Mouse (Mus musculus): ENCODE data around the gene Prf1. TPM values are rescaled to one million over a fixed set of nuclear protein-coding genes. Genes with fewer than 3 reads are reported as not detected.

Gene Prf1
- polyA plus RNA-seq, 1 experiment from 2014 or later, result not detected

- Histone ChIP-seq H3K9ac (ENCODE audit: low read depth, low read length) (no peak overlapping the region), H3K36me3 (ENCODE audit: control insufficient read depth, insufficient read depth) (no peaks in the 10 kb centered on the region; the same call in 1 of the 2 replicates), H3K4me2 (replicated peaks; ENCODE audit: low read depth) (no peak overlapping the region), H3K4me1 (replicated peaks; ENCODE audit: control insufficient read depth, insufficient read depth, low read length) (no peaks in the 10 kb centered on the region; the same call in 1 of the 2 replicates), H3K4me3 (ENCODE audit: low read depth, low read length) (no peak overlapping the region), H3K27ac (ENCODE audit: low read depth, low read length) (no peak overlapping the region), H3K27me3 (replicated peaks; ENCODE audit: control insufficient read depth, insufficient read depth, low read length) (no peaks in the 10 kb centered on the region), H3K9me3 (ENCODE audit: control insufficient read depth) (no peaks in the 10 kb centered on the region)
- TF ChIP-seq CTCF (IDR thresholded peaks at IDR 0.05; ENCODE audit: low read depth), result no peak
- 75% methylated on average over 10 of the region's 10 CpGs for WGBS
- ATAC-seq, result no peak
These were observed 29.9 kb downstream of the Prf1 start for GRCm38 (mm10) chr10:61327545-61327944.

- no peaks in the 10 kb centered on the region for H3K9me3 ChIP-seq (ENCODE audit: control insufficient read depth)
- H3K36me3 ChIP-seq (ENCODE audit: control insufficient read depth, insufficient read depth), result no peaks in the 10 kb centered on the region
- ATAC-seq, result no peak
- TF ChIP-seq CTCF (IDR thresholded peaks at IDR 0.05; ENCODE audit: low read depth), result no peak
- H3K9ac ChIP-seq (ENCODE audit: low read depth, low read length), result no peak overlapping the region
- H3K4me2 ChIP-seq (replicated peaks; ENCODE audit: low read depth), result no peak overlapping the region
- H3K4me1 ChIP-seq (replicated peaks; ENCODE audit: control insufficient read depth, insufficient read depth, low read length), result no peaks in the 10 kb centered on the region; the same call in 1 of the 2 replicates
- H3K4me3 ChIP-seq (ENCODE audit: low read depth, low read length), result no peak overlapping the region
- no peak overlapping the region for H3K27ac ChIP-seq (ENCODE audit: low read depth, low read length)
- H3K27me3 ChIP-seq (replicated peaks; ENCODE audit: control insufficient read depth, insufficient read depth, low read length), result no peaks in the 10 kb centered on the region
- WGBS, result 65% methylated on average over 7 of the region's 7 CpGs
These were observed 31.3 kb downstream of the Prf1 start for GRCm38 (mm10) chr10:61328927-61329326.

- Histone ChIP-seq H3K27ac (ENCODE audit: low read depth, low read length) (no peak overlapping the region), H3K4me3 (ENCODE audit: low read depth, low read length) (no peak overlapping the region), H3K4me1 (replicated peaks; ENCODE audit: control insufficient read depth, insufficient read depth, low read length) (no peaks in the 10 kb centered on the region; the same call in 1 of the 2 replicates), H3K27me3 (replicated peaks; ENCODE audit: control insufficient read depth, insufficient read depth, low read length) (no peaks in the 10 kb centered on the region), H3K9ac (ENCODE audit: low read depth, low read length) (no peak overlapping the region), H3K4me2 (replicated peaks; ENCODE audit: low read depth) (no peak overlapping the region), H3K36me3 (ENCODE audit: control insufficient read depth, insufficient read depth) (no peaks in the 10 kb centered on the region), H3K9me3 (ENCODE audit: control insufficient read depth) (no peaks in the 10 kb centered on the region)
- TF ChIP-seq CTCF (IDR thresholded peaks at IDR 0.05; ENCODE audit: low read depth), result no peak
- ATAC-seq, result no peak
- 74% methylated on average over 5 of the region's 5 CpGs for WGBS
These were observed 33.4 kb downstream of the Prf1 start for GRCm38 (mm10) chr10:61331046-61331445.

- Histone ChIP-seq H3K4me3 (ENCODE audit: low read depth, low read length) (no peak overlapping the region), H3K9ac (ENCODE audit: low read depth, low read length) (no peak overlapping the region), H3K4me2 (replicated peaks; ENCODE audit: low read depth) (no peak overlapping the region), H3K27ac (ENCODE audit: low read depth, low read length) (no peak overlapping the region), H3K27me3 (replicated peaks; ENCODE audit: control insufficient read depth, insufficient read depth, low read length) (no peaks in the 10 kb centered on the region), H3K4me1 (replicated peaks; ENCODE audit: control insufficient read depth, insufficient read depth, low read length) (no peaks in the 10 kb centered on the region), H3K9me3 (ENCODE audit: control insufficient read depth) (no peaks in the 10 kb centered on the region), H3K36me3 (ENCODE audit: control insufficient read depth, insufficient read depth) (no peaks in the 10 kb centered on the region; the same call in 1 of the 2 replicates)
- no peak for ATAC-seq
- 70% methylated on average over 7 of the region's 7 CpGs for WGBS
- no peak for TF ChIP-seq CTCF (IDR thresholded peaks at IDR 0.05; ENCODE audit: low read depth)
These were observed 36.9 kb downstream of the Prf1 start for GRCm38 (mm10) chr10:61334545-61334944.

GRCm38 (mm10) chr10:61336137-61336536 is 38.5 kb downstream of the Prf1 start:
- H3K4me1 ChIP-seq (replicated peaks; ENCODE audit: control insufficient read depth, insufficient read depth, low read length), result no peaks in the 10 kb centered on the region
- H3K4me2 ChIP-seq (replicated peaks; ENCODE audit: low read depth), result no peak overlapping the region
- no peaks in the 10 kb centered on the region for H3K27me3 ChIP-seq (replicated peaks; ENCODE audit: control insufficient read depth, insufficient read depth, low read length)
- 25% methylated on average over 6 of the region's 6 CpGs for WGBS
- H3K9me3 ChIP-seq (ENCODE audit: control insufficient read depth), result no peaks in the 10 kb centered on the region
- no peak overlapping the region for H3K27ac ChIP-seq (ENCODE audit: low read depth, low read length)
- H3K9ac ChIP-seq (ENCODE audit: low read depth, low read length), result no peak overlapping the region
- no peak overlapping the region for H3K4me3 ChIP-seq (ENCODE audit: low read depth, low read length)
- ATAC-seq, result no peak
- peak; percentile 92 for TF ChIP-seq CTCF (IDR thresholded peaks at IDR 0.05; ENCODE audit: low read depth)
- H3K36me3 ChIP-seq (ENCODE audit: control insufficient read depth, insufficient read depth), result no peaks in the 10 kb centered on the region; the same call in 1 of the 2 replicates

GRCm38 (mm10) chr10:61336592-61336991 is 39.0 kb downstream of the Prf1 start:
- Histone ChIP-seq H3K27ac (ENCODE audit: low read depth, low read length) (no peak overlapping the region), H3K27me3 (replicated peaks; ENCODE audit: control insufficient read depth, insufficient read depth, low read length) (no peaks in the 10 kb centered on the region), H3K9me3 (ENCODE audit: control insufficient read depth) (no peaks in the 10 kb centered on the region), H3K9ac (ENCODE audit: low read depth, low read length) (no peak overlapping the region), H3K4me3 (ENCODE audit: low read depth, low read length) (no peak overlapping the region), H3K4me1 (replicated peaks; ENCODE audit: control insufficient read depth, insufficient read depth, low read length) (no peaks in the 10 kb centered on the region), H3K4me2 (replicated peaks; ENCODE audit: low read depth) (no peak overlapping the region), H3K36me3 (ENCODE audit: control insufficient read depth, insufficient read depth) (no peaks in the 10 kb centered on the region; the same call in 1 of the 2 replicates)
- no peak for ATAC-seq
- no peak for TF ChIP-seq CTCF (IDR thresholded peaks at IDR 0.05; ENCODE audit: low read depth)
- WGBS, result 80% methylated on average over 5 of the region's 5 CpGs

- WGBS, result 89% methylated on average over 11 of the region's 11 CpGs
- TF ChIP-seq CTCF (IDR thresholded peaks at IDR 0.05; ENCODE audit: low read depth), result no peak
- Histone ChIP-seq H3K9ac (ENCODE audit: low read depth, low read length) (no peak overlapping the region), H3K27ac (ENCODE audit: low read depth, low read length) (no peak overlapping the region), H3K27me3 (replicated peaks; ENCODE audit: control insufficient read depth, insufficient read depth, low read length) (no peaks in the 10 kb centered on the region), H3K4me2 (replicated peaks; ENCODE audit: low read depth) (no peak overlapping the region), H3K4me3 (ENCODE audit: low read depth, low read length) (no peak overlapping the region), H3K4me1 (replicated peaks; ENCODE audit: control insufficient read depth, insufficient read depth, low read length) (no peaks in the 10 kb centered on the region), H3K36me3 (ENCODE audit: control insufficient read depth, insufficient read depth) (no peaks in the 10 kb centered on the region; the same call in 1 of the 2 replicates), H3K9me3 (ENCODE audit: control insufficient read depth) (no peaks in the 10 kb centered on the region)
- ATAC-seq, result no peak
These were observed 40.0 kb downstream of the Prf1 start for GRCm38 (mm10) chr10:61337665-61338064.
